Mouse (Mus musculus): ENCODE results near the gene 4930452B06Rik. TPM values are rescaled to one million over a fixed set of nuclear protein-coding genes. Genes with fewer than 3 reads are reported as not detected.

4930452B06Rik gene
- total and polyA plus RNA-seq, 3 experiments = not detected

DNA sequence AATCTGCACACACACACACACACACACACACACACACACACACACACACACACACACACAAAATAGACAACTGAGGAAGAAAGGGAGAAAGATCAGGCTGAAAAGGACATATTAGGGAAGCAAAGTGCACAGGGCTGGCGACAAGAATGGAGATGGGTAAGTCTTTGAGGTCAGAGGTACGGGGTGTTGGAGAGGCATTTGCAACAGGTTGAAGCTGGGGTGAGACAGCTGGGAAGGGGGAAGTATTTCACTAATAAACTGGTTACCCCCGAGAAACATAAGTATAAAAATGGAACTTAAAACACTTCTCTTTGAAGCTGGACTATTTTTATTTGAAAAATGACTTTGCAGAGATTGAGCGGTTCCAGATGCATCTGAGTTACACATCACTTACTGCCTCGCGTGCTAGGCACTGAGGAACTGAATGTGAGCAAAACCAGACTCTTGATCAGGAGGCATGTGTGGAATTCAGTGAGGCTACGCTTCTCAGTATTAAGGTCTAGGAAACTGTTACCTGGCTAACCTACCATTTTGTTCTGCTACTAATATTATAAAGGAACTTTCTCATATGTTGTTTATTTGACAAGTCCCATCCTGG lies 270.3 kb downstream of the 4930452B06Rik start:
- no peaks in the 10 kb centered on the region for H3K4me1 ChIP-seq (ENCODE audit: control insufficient read depth in 1 of 2, insufficient read depth in 2 of 2)
- no peaks in the 10 kb centered on the region for H3K36me3 ChIP-seq (replicated peaks in 1 of 2; ENCODE audit: control insufficient read depth in 1 of 2, insufficient read depth in 1 of 2, low read length in 1 of 2)
- in situ Hi-C loops (cut with MboI; ENCODE audit: low pct_ligation_motif_present, low pct_unique_long_range_greater_than_20kb, low sequenced_read_pairs) (loop anchor here (25.0 kb wide), 1 partner anchor 142 kb away; no protein-coding TSS in a partner anchor), dilution Hi-C loops (cut with MboI; ENCODE audit: extremely low pct_ligation_motif_present, extremely low pct_unique_long_range_greater_than_20kb, low sequenced_read_pairs) (no loop called here)
- DNase-seq (ENCODE audit: extremely low read depth) = no peak
- H3K79me2 ChIP-seq (replicated peaks; ENCODE audit: control insufficient read depth, extremely low read depth, insufficient read depth, poor library complexity, severe bottlenecking) = no peaks in the 10 kb centered on the region
- no peaks in the 10 kb centered on the region for H3K27me3 ChIP-seq (replicated peaks)
- no peaks in the 10 kb centered on the region for H3K9me3 ChIP-seq (replicated peaks; ENCODE audit: low read length)
- no peak overlapping the region for H3K9ac ChIP-seq (ENCODE audit: insufficient read depth, low read depth)
- H3K4me2 ChIP-seq (ENCODE audit: insufficient read depth, low read depth, poor library complexity, severe bottlenecking) = no peak overlapping the region
- TF ChIP-seq ZKSCAN1 (IDR thresholded peaks at IDR 0.05; ENCODE audit: borderline replicate concordance, low read depth, low read length) (no peak), EP300 (IDR thresholded peaks at IDR 0.05; ENCODE audit: low read length) (no peak), ZMIZ1 (IDR thresholded peaks at IDR 0.05; ENCODE audit: low read depth, low read length) (no peak), CTCF (conservative IDR thresholded peaks at IDR 0.05 in 1 of 2, IDR thresholded peaks at IDR 0.05 in 1 of 2; ENCODE audit: low read depth in 2 of 2, low read length in 2 of 2) (no peak), RAD21 (IDR thresholded peaks at IDR 0.05; ENCODE audit: low read depth, low read length) (no peak), RCOR1 (conservative IDR thresholded peaks at IDR 0.05; ENCODE audit: low read depth, low read length) (no peak), HCFC1 (IDR thresholded peaks at IDR 0.05; ENCODE audit: low read depth, low read length) (no peak), MAFK (IDR thresholded peaks at IDR 0.05; ENCODE audit: insufficient replicate concordance, low read length) (no peak), USF2 (conservative IDR thresholded peaks at IDR 0.05; ENCODE audit: low read depth, low read length) (no peak), MXI1 (IDR thresholded peaks at IDR 0.05; ENCODE audit: low read depth, low read length) (no peak), MYC (IDR thresholded peaks at IDR 0.05; ENCODE audit: low read depth, low read length) (no peak), GABPA (IDR thresholded peaks at IDR 0.05; ENCODE audit: insufficient replicate concordance, low read depth, low read length) (no peak), SIN3A (IDR thresholded peaks at IDR 0.05; ENCODE audit: low read length) (no peak), JUN (IDR thresholded peaks at IDR 0.05; ENCODE audit: insufficient read depth, low read depth, low read length) (no peak), NRF1 (IDR thresholded peaks at IDR 0.05; ENCODE audit: low read depth, low read length) (no peak), CHD1 (IDR thresholded peaks at IDR 0.05; ENCODE audit: low read depth, low read length) (no peak)
- H3K27ac ChIP-seq (ENCODE audit: insufficient read depth, low read depth) = no peak overlapping the region
- H3K4me3 ChIP-seq (replicated peaks in 1 of 3; ENCODE audit: low read depth in 2 of 3, low read length in 2 of 3, poor library complexity in 1 of 3) = no peak overlapping the region

DNA sequence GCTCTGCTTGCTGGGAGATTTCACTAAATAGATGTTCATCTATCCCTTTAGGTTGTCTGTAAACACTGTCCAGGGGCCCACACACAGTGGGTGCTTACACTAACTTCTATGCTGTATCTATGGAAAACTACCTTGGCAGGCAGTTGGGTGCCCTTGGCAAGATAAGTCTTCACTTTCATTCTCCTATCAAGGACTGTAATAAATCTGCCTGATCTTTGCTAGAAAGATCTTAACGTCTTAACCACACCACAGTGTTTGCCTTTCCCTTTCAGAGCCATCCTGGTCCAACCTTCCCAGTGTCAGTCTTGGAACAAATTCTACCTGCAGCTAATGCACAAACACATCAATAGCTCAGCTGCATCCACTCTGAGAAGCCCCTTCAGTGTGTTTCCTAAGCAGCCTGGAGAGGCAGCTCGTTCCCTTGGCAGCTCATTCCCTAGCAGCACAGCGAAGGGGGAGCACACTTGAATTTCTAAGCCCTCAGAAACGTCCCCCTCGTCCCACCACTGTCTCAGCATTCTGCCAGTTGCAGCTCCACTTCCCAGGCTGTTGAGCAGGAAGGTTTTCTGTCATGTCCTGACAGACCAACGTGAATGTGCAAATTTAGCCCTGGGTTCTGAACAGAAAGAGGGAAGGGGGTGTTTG lies 273.7 kb downstream of the 4930452B06Rik start:
- H3K79me2 ChIP-seq (replicated peaks; ENCODE audit: control insufficient read depth, extremely low read depth, insufficient read depth, poor library complexity, severe bottlenecking) = no peaks in the 10 kb centered on the region
- in situ Hi-C loops (cut with MboI; ENCODE audit: low pct_ligation_motif_present, low pct_unique_long_range_greater_than_20kb, low sequenced_read_pairs) (loop anchor here (25.0 kb wide), 1 partner anchor 145 kb away; no protein-coding TSS in a partner anchor), dilution Hi-C loops (cut with MboI; ENCODE audit: extremely low pct_ligation_motif_present, extremely low pct_unique_long_range_greater_than_20kb, low sequenced_read_pairs) (no loop called here)
- no peaks in the 10 kb centered on the region for H3K9me3 ChIP-seq (replicated peaks; ENCODE audit: low read length)
- H3K9ac ChIP-seq (ENCODE audit: insufficient read depth, low read depth) = no peak overlapping the region
- no peaks in the 10 kb centered on the region for H3K36me3 ChIP-seq (replicated peaks in 1 of 2; ENCODE audit: control insufficient read depth in 1 of 2, insufficient read depth in 1 of 2, low read length in 1 of 2)
- H3K4me1 ChIP-seq (ENCODE audit: control insufficient read depth in 1 of 2, insufficient read depth in 2 of 2) = no peaks in the 10 kb centered on the region
- H3K4me3 ChIP-seq (replicated peaks in 1 of 3; ENCODE audit: low read depth in 2 of 3, low read length in 2 of 3, poor library complexity in 1 of 3) = no peak overlapping the region
- H3K27ac ChIP-seq (ENCODE audit: insufficient read depth, low read depth) = no peak overlapping the region
- no peak for DNase-seq (ENCODE audit: extremely low read depth)
- H3K27me3 ChIP-seq (replicated peaks) = no peaks in the 10 kb centered on the region
- no peak overlapping the region for H3K4me2 ChIP-seq (ENCODE audit: insufficient read depth, low read depth, poor library complexity, severe bottlenecking)
- TF ChIP-seq IRF4 (IDR thresholded peaks at IDR 0.05; ENCODE audit: low read depth, low read length) (no peak), E2F4 (IDR thresholded peaks at IDR 0.05; ENCODE audit: insufficient replicate concordance, low read depth, low read length) (no peak)
